Mouse (Mus musculus) intestine, embryonic 15.5 days (tissue): Measurements from ENCODE around the gene Stx4a. TPM values are rescaled to one million over a fixed set of nuclear protein-coding genes. Genes with fewer than 3 reads are reported as not detected.
A peak's percentile ranks its signal among the peaks of the same experiment; 100 is the strongest.

Source experiments
- ATAC-seq: fragments of 200-750 bp; cut with Nextera tagmentation; 2 replicates; pipeline ENCODE4 v1.8.0; 2017; ENCODE audit warnings: moderate TSS enrichment, moderate library complexity
- H3K27ac ChIP-seq: fragments of 300-500 bp; sonication (generic); 2 replicates; pipeline ENCODE4 v1.5.1; 2015; ENCODE audit warnings: mild to moderate bottlenecking, inconsistent platforms
- H3K27me3 ChIP-seq: fragments of 300-500 bp; sonication (generic); replicated peaks from 2 replicates; pipeline ENCODE4 v1.6.1; 2015; ENCODE audit warnings: inconsistent platforms
- H3K36me3 ChIP-seq: fragments of 300-500 bp; sonication (generic); 2 replicates; pipeline ENCODE4 v1.6.1; 2015; ENCODE audit warnings: inconsistent platforms
- H3K4me1 ChIP-seq: fragments of 300-500 bp; sonication (generic); replicated peaks from 2 replicates; pipeline ENCODE4 v1.6.1; 2015; ENCODE audit warnings: inconsistent platforms
- H3K4me2 ChIP-seq: fragments of 300-500 bp; sonication (generic); replicated peaks from 2 replicates; pipeline ENCODE4 v1.6.1; 2015; ENCODE audit warnings: mild to moderate bottlenecking, inconsistent platforms
- H3K4me3 ChIP-seq: fragments of 300-500 bp; sonication (generic); replicated peaks from 2 replicates; pipeline ENCODE4 v1.5.1; 2015; ENCODE audit warnings: inconsistent platforms
- H3K9ac ChIP-seq: fragments of 300-500 bp; sonication (generic); 2 replicates; pipeline ENCODE4 v1.6.1; 2015; ENCODE audit warnings: inconsistent platforms
- H3K9me3 ChIP-seq: fragments of 300-500 bp; sonication (generic); 2 replicates; pipeline ENCODE4 v1.6.1; 2016; ENCODE audit warnings: inconsistent platforms
- WGBS: fragments of 180-500 bp; shearing (Covaris S2); methylation state at CpG from one replicate; pipeline ENCODE4 v1.1.7; 2015; 5-methylcytosine and 5-hydroxymethylcytosine counted together
- polyA plus RNA-seq: library from polyadenylated mRNA; unstranded; fragments of >200 nt; fragmentation: Nextera tagmentation; extraction: Ambion mirVana; gene quantifications from 2 replicates; pipeline ENCODE4 v1.2.1, GENCODE M21; 2015

The Stx4a gene
- polyA plus RNA-seq, 1 experiment from 2014 or later: 40.6 TPM

GRCm38 (mm10) chr7:127875627-127876001 lies 51.5 kb downstream of the Stx4a start:
- Histone ChIP-seq H3K9ac (peak overlapping the region; percentile 96), H3K4me2 (peak overlapping the region; percentile 76), H3K36me3 (peaks cover 23% of the 10 kb centered on the region), H3K27me3 (no peaks in the 10 kb centered on the region), H3K27ac (peak overlapping the region; percentile 99), H3K4me1 (peaks cover 22% of the 10 kb centered on the region), H3K4me3 (peak overlapping the region; percentile 94), H3K9me3 (no peaks in the 10 kb centered on the region)
- peak; percentile 92 for ATAC-seq
- WGBS: under 1% methylated on average over 43 of the region's 43 CpGs

GRCm38 (mm10) chr7:127876041-127876466 lies 52.0 kb downstream of the Stx4a start, which contains the start of gene Zfp646:
Gene Zfp646 (plus strand): TSS chr7:127876221.
- ATAC-seq: peak; percentile 92

GRCm38 (mm10) chr7:127876467-127877348 lies 52.6 kb downstream of the Stx4a start, which contains the start of gene Zfp668:
Gene Zfp668 (minus strand): TSS chr7:127876828.
- peaks cover 22% of the 10 kb centered on the region for H3K4me1 ChIP-seq
- H3K9ac ChIP-seq: peak within 1 kb of the TSS; percentile 96
- peaks cover 33% of the 10 kb centered on the region for H3K36me3 ChIP-seq
- peak within 1 kb of the TSS; percentile 99 for H3K27ac ChIP-seq
- peak within 1 kb of the TSS; percentile 78 for H3K4me2 ChIP-seq
- H3K9me3 ChIP-seq: no peaks in the 10 kb centered on the region
- no peaks in the 10 kb centered on the region for H3K27me3 ChIP-seq
- peak; percentile 82 for ATAC-seq
- under 1% methylated on average over 60 of the region's 60 CpGs for whole genome bisulfite sequencing
- H3K4me3 ChIP-seq: peak within 1 kb of the TSS; percentile 94

More at GRCm38 (mm10) chr7:127876041-127876466, 52.0 kb downstream of the Stx4a start, which contains the start of gene Zfp646:
- peaks cover 26% of the 10 kb centered on the region for H3K36me3 ChIP-seq
- peak within 1 kb of the TSS; percentile 96 for H3K9ac ChIP-seq
- H3K4me3 ChIP-seq: peak within 1 kb of the TSS; percentile 94
- no peaks in the 10 kb centered on the region for H3K27me3 ChIP-seq
- no peaks in the 10 kb centered on the region for H3K9me3 ChIP-seq
- H3K4me2 ChIP-seq: peak within 1 kb of the TSS; percentile 78
- peak within 1 kb of the TSS; percentile 99 for H3K27ac ChIP-seq
- peaks cover 22% of the 10 kb centered on the region for H3K4me1 ChIP-seq
- under 1% methylated on average over 40 of the region's 41 CpGs for WGBS

DNA sequence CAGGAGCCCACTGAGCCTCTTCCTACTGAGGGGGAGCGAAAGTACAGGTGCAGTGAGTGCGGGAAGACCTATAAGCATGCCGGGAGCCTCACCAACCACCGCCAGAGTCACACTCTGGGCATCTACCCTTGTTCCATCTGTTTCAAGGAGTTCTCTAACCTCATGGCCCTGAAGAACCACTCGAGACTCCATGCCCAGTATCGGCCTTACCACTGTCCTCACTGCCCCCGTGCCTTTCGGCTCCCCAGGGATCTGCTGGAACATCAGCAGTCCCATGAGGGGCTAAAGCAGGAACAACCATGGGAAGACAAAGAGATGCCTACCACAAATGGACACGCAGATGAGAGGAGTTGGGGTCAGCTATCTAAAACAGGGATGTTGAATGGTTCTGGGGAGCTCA lies 55.2 kb downstream of the Stx4a start:
- Histone ChIP-seq H3K4me1 (peaks cover 27% of the 10 kb centered on the region), H3K4me2 (no peak overlapping the region), H3K27ac (no peak overlapping the region), H3K27me3 (no peaks in the 10 kb centered on the region), H3K36me3 (peaks cover 59% of the 10 kb centered on the region), H3K9ac (no peak overlapping the region), H3K9me3 (no peaks in the 10 kb centered on the region), H3K4me3 (no peak overlapping the region)
- WGBS: 97% methylated on average over 9 of the region's 9 CpGs
- no peak for ATAC-seq

GRCm38 (mm10) chr7:127880431-127880830 lies 56.3 kb downstream of the Stx4a start:
- no peaks in the 10 kb centered on the region for H3K27me3 ChIP-seq
- no peak overlapping the region for H3K4me2 ChIP-seq
- H3K9ac ChIP-seq: no peak overlapping the region
- H3K9me3 ChIP-seq: no peaks in the 10 kb centered on the region
- ATAC-seq: no peak
- peaks cover 29% of the 10 kb centered on the region for H3K4me1 ChIP-seq
- H3K36me3 ChIP-seq: peaks cover 67% of the 10 kb centered on the region
- 84% methylated on average over 12 of the region's 12 CpGs for WGBS
- no peak overlapping the region for H3K27ac ChIP-seq
- H3K4me3 ChIP-seq: no peak overlapping the region

GRCm38 (mm10) chr7:127885951-127886350 lies 61.9 kb downstream of the Stx4a start:
- Histone ChIP-seq H3K27ac (no peak overlapping the region), H3K4me1 (peaks cover 22% of the 10 kb centered on the region), H3K4me2 (no peak overlapping the region), H3K9me3 (no peaks in the 10 kb centered on the region), H3K9ac (no peak overlapping the region; the same call in 1 of the 2 replicates), H3K27me3 (no peaks in the 10 kb centered on the region), H3K4me3 (no peak overlapping the region), H3K36me3 (peaks cover 51% of the 10 kb centered on the region)
- 0 out of 2 replicates have a peak, but pooled peaks have one; percentile 32 for ATAC-seq
- 64% methylated on average over 6 of the region's 6 CpGs for WGBS

GRCm38 (mm10) chr7:127886551-127886950 lies 62.5 kb downstream of the Stx4a start:
- Histone ChIP-seq H3K9me3 (no peaks in the 10 kb centered on the region), H3K36me3 (peaks cover 45% of the 10 kb centered on the region), H3K9ac (peak overlapping the region; percentile 4; the same call in 1 of the 2 replicates), H3K4me1 (peaks cover 22% of the 10 kb centered on the region), H3K27me3 (no peaks in the 10 kb centered on the region), H3K27ac (no peak overlapping the region), H3K4me2 (no peak overlapping the region), H3K4me3 (no peak overlapping the region)
- ATAC-seq: no peak
- 89% methylated on average over 6 of the region's 6 CpGs for WGBS

DNA sequence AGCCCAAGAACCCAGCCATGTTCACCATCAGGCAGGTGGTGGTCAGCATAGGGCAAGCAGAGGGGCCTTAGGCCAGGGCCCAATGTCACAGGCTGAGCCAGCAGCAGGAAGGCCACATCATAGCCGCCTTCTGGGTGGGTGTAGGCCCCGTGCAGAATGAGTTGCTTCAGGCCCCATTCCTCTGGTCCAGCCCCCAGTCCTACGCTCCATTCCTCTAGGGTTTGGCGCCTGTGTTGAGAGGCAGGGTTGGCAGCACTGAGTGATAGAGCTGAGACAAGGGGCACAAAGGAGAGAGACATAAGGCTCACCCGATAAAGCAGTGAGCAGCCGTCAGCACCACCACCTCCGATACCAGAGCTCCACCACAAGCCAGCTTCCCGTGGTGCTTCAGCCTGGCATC lies 63.1 kb downstream of the Stx4a start:
- Histone ChIP-seq H3K4me2 (no peak overlapping the region), H3K27ac (no peak overlapping the region), H3K36me3 (peaks cover 38% of the 10 kb centered on the region), H3K4me1 (peaks cover 22% of the 10 kb centered on the region), H3K4me3 (no peak overlapping the region), H3K9me3 (no peaks in the 10 kb centered on the region), H3K27me3 (no peaks in the 10 kb centered on the region), H3K9ac (0 out of 2 replicates have a peak overlapping the region, but pooled peaks have one; percentile 4)
- WGBS: 86% methylated on average over 8 of the region's 8 CpGs
- no peak for ATAC-seq

DNA sequence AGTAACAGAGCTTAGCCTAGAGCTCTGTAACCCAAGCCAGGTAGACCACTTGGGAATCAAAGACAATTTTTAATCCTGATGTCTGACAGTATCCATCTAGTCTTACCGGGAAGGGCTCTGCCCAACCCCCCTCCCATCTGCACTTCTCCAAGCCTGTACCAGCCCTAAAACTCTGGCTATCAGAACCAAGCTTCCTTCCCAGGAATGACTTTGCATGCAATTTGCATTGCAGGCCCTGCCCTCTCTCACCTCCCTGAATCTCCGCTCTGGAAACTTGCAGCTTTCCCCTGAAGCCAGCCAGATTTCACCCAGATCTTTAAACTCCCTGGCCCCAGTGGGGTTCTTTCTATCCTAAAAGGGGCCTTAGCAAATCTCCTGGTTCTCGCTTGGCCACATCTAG lies 63.7 kb downstream of the Stx4a start:
- no peaks in the 10 kb centered on the region for H3K27me3 ChIP-seq
- no peak overlapping the region for H3K9ac ChIP-seq
- no peaks in the 10 kb centered on the region for H3K9me3 ChIP-seq
- H3K4me1 ChIP-seq: peaks cover 21% of the 10 kb centered on the region
- H3K36me3 ChIP-seq: peaks cover 35% of the 10 kb centered on the region
- no peak overlapping the region for H3K4me2 ChIP-seq
- H3K4me3 ChIP-seq: no peak overlapping the region
- ATAC-seq: no peak
- WGBS: 83% methylated on average over 3 of the region's 3 CpGs
- H3K27ac ChIP-seq: no peak overlapping the region

DNA sequence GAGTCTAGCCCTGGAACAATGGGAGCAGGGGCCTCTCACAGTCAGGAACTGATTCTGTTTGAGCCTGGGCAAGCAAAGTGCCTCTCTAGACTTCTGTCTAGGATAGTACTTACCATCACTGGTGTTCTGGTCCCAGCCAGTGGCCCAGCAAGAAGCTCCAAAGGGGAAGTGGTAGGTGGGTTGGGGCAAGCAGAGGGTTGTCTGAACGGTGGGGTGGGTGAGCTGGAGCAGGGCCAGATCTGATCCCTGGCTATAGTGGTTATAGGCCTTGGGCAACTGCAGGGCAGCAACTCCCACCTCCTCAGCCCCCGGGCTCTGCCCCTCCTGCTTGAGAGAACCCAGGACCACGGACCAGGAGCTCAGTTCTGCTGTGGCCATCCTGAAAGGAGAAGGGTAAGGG lies 64.7 kb downstream of the Stx4a start:
- WGBS: 79% methylated on average over 3 of the region's 3 CpGs

GRCm38 (mm10) chr7:127890798-127891197 lies 66.7 kb downstream of the Stx4a start, which contains the start of gene Prss53:
Gene Prss53 (minus strand): TSS chr7:127890970.
- Histone ChIP-seq H3K4me2 (no peak within 1 kb of the TSS), H3K36me3 (peaks cover 11% of the 10 kb centered on the region), H3K27ac (no peak within 1 kb of the TSS)

More for the DNA sequence above, 64.7 kb downstream of the Stx4a start:
- no peak for ATAC-seq
- no peaks in the 10 kb centered on the region for H3K9me3 ChIP-seq
- no peak overlapping the region for H3K27ac ChIP-seq
- H3K4me2 ChIP-seq: no peak overlapping the region
- no peaks in the 10 kb centered on the region for H3K27me3 ChIP-seq
- no peak overlapping the region for H3K4me3 ChIP-seq
- peaks cover 12% of the 10 kb centered on the region for H3K4me1 ChIP-seq
- no peak overlapping the region for H3K9ac ChIP-seq
- peaks cover 26% of the 10 kb centered on the region for H3K36me3 ChIP-seq

GRCm38 (mm10) chr7:127894480-127894879 lies 70.4 kb downstream of the Stx4a start:
- WGBS: 62% methylated on average over 5 of the region's 5 CpGs
- Histone ChIP-seq H3K4me2 (peak overlapping the region; percentile 88), H3K9me3 (no peaks in the 10 kb centered on the region), H3K4me1 (peaks cover 12% of the 10 kb centered on the region), H3K9ac (peak overlapping the region; percentile 68), H3K27ac (peak overlapping the region; percentile 87), H3K27me3 (no peaks in the 10 kb centered on the region), H3K36me3 (peaks cover 4% of the 10 kb centered on the region; the same call in 1 of the 2 replicates), H3K4me3 (peak overlapping the region; percentile 64)
- ATAC-seq: no peak

More at GRCm38 (mm10) chr7:127890798-127891197, 66.7 kb downstream of the Stx4a start, which contains the start of gene Prss53:
- H3K9me3 ChIP-seq: no peaks in the 10 kb centered on the region
- no peak within 1 kb of the TSS for H3K4me3 ChIP-seq
- no peak within 1 kb of the TSS for H3K9ac ChIP-seq
- peak; percentile 28 for ATAC-seq
- no peaks in the 10 kb centered on the region for H3K27me3 ChIP-seq
- peaks cover 8% of the 10 kb centered on the region for H3K4me1 ChIP-seq
- WGBS: 25% methylated on average over 4 of the region's 4 CpGs
